In genomic region chr4:50286602-50287001, GRCm38 (mm10) we compare ENCODE assay signal across 21 mouse cellular contexts.
A peak's percentile ranks its signal among the peaks of the same experiment; 100 is the strongest.
DNase-seq lines count a peak whose midpoint lies in the region; ATAC-seq and TF ChIP-seq lines count a peak whose summit lies in the region.
"Had no signal": no experiment of that assay in that cellular context is flagged by ENCODE, and none has a peak within 500 bp of the region (broad histone marks: within the 10 kb centered on the region; RNA-seq: fewer than 3 reads in every experiment).

No protein-coding gene starts in this region.

- no peak overlapping the region for H3K4me3 ChIP-seq in heart, postnatal 0 days (ENCODE audit: low read depth, low read length)
- H3K4me3 ChIP-seq in liver, adult 2 months (ENCODE audit: insufficient read depth, low read depth, low read length): no peak overlapping the region
- no peak overlapping the region for H3K4me3 ChIP-seq in liver, postnatal 0 days (ENCODE audit: low read depth, low read length)
- H3K4me3 ChIP-seq in embryonic fibroblast, embryonic 13.5 days (ENCODE audit: insufficient read depth, low read length): no peak overlapping the region
- H3K4me3 ChIP-seq: embryonic facial prominence, embryonic 13.5 days; forebrain, embryonic 15.5 days; heart, embryonic 13.5 days; hindbrain, embryonic 15.5 days; limb, embryonic 12.5 days; neural tube, embryonic 12.5 days had no signal

- no peaks in the 10 kb centered on the region for H3K27me3 ChIP-seq in heart, postnatal 0 days (ENCODE audit: control insufficient read depth, insufficient read depth, low read length)
- no peaks in the 10 kb centered on the region for H3K27me3 ChIP-seq in liver, adult 2 months (ENCODE audit: control insufficient read depth, insufficient read depth, low read length)
- no peaks in the 10 kb centered on the region for H3K27me3 ChIP-seq in liver, postnatal 0 days (ENCODE audit: insufficient read depth, low read length)
- H3K27me3 ChIP-seq: CH12.LX; embryonic facial prominence, embryonic 13.5 days; forebrain, embryonic 15.5 days; heart, embryonic 13.5 days; hindbrain, embryonic 15.5 days; limb, embryonic 12.5 days; neural tube, embryonic 12.5 days had no signal

- H3K9me3 ChIP-seq in heart, postnatal 0 days (replicated peaks; ENCODE audit: control insufficient read depth, low read length): no peaks in the 10 kb centered on the region
- no peaks in the 10 kb centered on the region for H3K9me3 ChIP-seq in liver, postnatal 0 days (ENCODE audit: low read length)
- H3K9me3 ChIP-seq: embryonic facial prominence, embryonic 13.5 days; forebrain, embryonic 15.5 days; heart, embryonic 13.5 days; hindbrain, embryonic 15.5 days; limb, embryonic 12.5 days; neural tube, embryonic 12.5 days had no signal

- H3K36me3 ChIP-seq in heart, postnatal 0 days (replicated peaks; ENCODE audit: control insufficient read depth, insufficient read depth, low read length): no peaks in the 10 kb centered on the region
- no peaks in the 10 kb centered on the region for H3K36me3 ChIP-seq in liver, adult 2 months (ENCODE audit: control insufficient read depth, insufficient read depth, low read length)
- no peaks in the 10 kb centered on the region for H3K36me3 ChIP-seq in liver, postnatal 0 days (replicated peaks; ENCODE audit: insufficient read depth, low read length)
- H3K36me3 ChIP-seq: embryonic facial prominence, embryonic 13.5 days; forebrain, embryonic 15.5 days; heart, embryonic 13.5 days; hindbrain, embryonic 15.5 days; limb, embryonic 12.5 days; neural tube, embryonic 12.5 days had no signal

- H3K27ac ChIP-seq in heart, postnatal 0 days (ENCODE audit: low read depth): no peak overlapping the region
- H3K27ac ChIP-seq in liver, adult 2 months (replicated peaks; ENCODE audit: insufficient read depth, low read depth, low read length): no peak overlapping the region
- no peak overlapping the region for H3K27ac ChIP-seq in liver, postnatal 0 days (ENCODE audit: low read depth)
- H3K27ac ChIP-seq in embryonic fibroblast, embryonic 13.5 days (ENCODE audit: insufficient read depth, low read length): no peak overlapping the region
- H3K27ac ChIP-seq: embryonic facial prominence, embryonic 13.5 days; forebrain, embryonic 15.5 days; heart, embryonic 13.5 days; hindbrain, embryonic 15.5 days; limb, embryonic 12.5 days; neural tube, embryonic 12.5 days had no signal

- H3K4me1 ChIP-seq in heart, postnatal 0 days (ENCODE audit: control insufficient read depth, insufficient read depth): no peaks in the 10 kb centered on the region
- H3K4me1 ChIP-seq in liver, adult 2 months (ENCODE audit: control insufficient read depth, insufficient read depth, low read length): no peaks in the 10 kb centered on the region
- H3K4me1 ChIP-seq in liver, postnatal 0 days (ENCODE audit: insufficient read depth): no peaks in the 10 kb centered on the region
- H3K4me1 ChIP-seq in embryonic fibroblast, embryonic 13.5 days (ENCODE audit: control insufficient read depth, insufficient read depth, low read length): no peaks in the 10 kb centered on the region; the same call in 1 of the 2 replicates
- H3K4me1 ChIP-seq: embryonic facial prominence, embryonic 13.5 days; heart, embryonic 13.5 days; hindbrain, embryonic 15.5 days; limb, embryonic 12.5 days; neural tube, embryonic 12.5 days had no signal

- no peak for TF ChIP-seq EP300 in heart, postnatal 0 days (IDR thresholded peaks at IDR 0.05; ENCODE audit: low read depth)
- TF ChIP-seq EP300 in liver, postnatal 0 days (IDR thresholded peaks at IDR 0.05; ENCODE audit: low read depth): no peak

- peak; percentile 43 for TF ChIP-seq CTCF in heart, postnatal 0 days (IDR thresholded peaks at IDR 0.05; ENCODE audit: low read depth)
- TF ChIP-seq CTCF in liver, adult 2 months (IDR thresholded peaks at IDR 0.05; ENCODE audit: low read depth, low read length): no peak
- TF ChIP-seq CTCF in liver, postnatal 0 days (IDR thresholded peaks at IDR 0.05; ENCODE audit: low read depth): no peak
- 0 out of 2 replicates have a peak, but pooled peaks have one; percentile 9 for TF ChIP-seq CTCF in embryonic fibroblast, embryonic 13.5 days (IDR thresholded peaks at IDR 0.05; ENCODE audit: borderline replicate concordance, insufficient read depth, low read length)

- no peak for TF ChIP-seq POLR2A in liver, adult 2 months (IDR thresholded peaks at IDR 0.05; ENCODE audit: extremely low read depth, insufficient read depth, low read length)
- no peak for TF ChIP-seq POLR2A in embryonic fibroblast, embryonic 13.5 days (IDR thresholded peaks at IDR 0.05; ENCODE audit: low read depth, low read length)

- 59% methylated on average over 2 of the region's 2 CpGs for WGBS in heart, postnatal 0 days
- 59% methylated on average over 2 of the region's 2 CpGs for WGBS in liver, adult 2 months
- WGBS in liver, postnatal 0 days (ENCODE audit: insufficient replicate concordance): 63% methylated on average over 2 of the region's 2 CpGs

- no peak overlapping the region for H3K4me2 ChIP-seq in heart, postnatal 0 days (ENCODE audit: low read depth, low read length)
- no peak overlapping the region for H3K4me2 ChIP-seq in liver, postnatal 0 days (ENCODE audit: low read depth, low read length)
- H3K4me2 ChIP-seq: embryonic facial prominence, embryonic 13.5 days; forebrain, embryonic 15.5 days; heart, embryonic 13.5 days; hindbrain, embryonic 15.5 days; limb, embryonic 12.5 days; neural tube, embryonic 12.5 days had no signal

- no peak for DNase-seq in heart, postnatal 0 days (ENCODE audit: low spot score)
- no peak for DNase-seq in heart, adult 8-10 months (ENCODE audit: low spot score)
- peak; percentile 3 for DNase-seq in liver, adult 2 months (ENCODE audit: extremely low read depth, low read depth, low spot score)
- no peak for DNase-seq in liver, postnatal 0 days
- DNase-seq in adipocyte (ENCODE audit: low spot score): peak; percentile 3
- no peak for DNase-seq in urinary bladder, postnatal 36 days (ENCODE audit: low spot score in 2 of 2)
- no peak for DNase-seq in gastrocnemius, adult 8-10 months (ENCODE audit: low spot score in 2 of 2)
- DNase-seq: adrenal gland, postnatal 36 days; cerebellum, postnatal 25 days; gastrocnemius, postnatal 14 days; kidney, adult 8-10 months; lung, postnatal 4 days; thymus, postnatal 36 days had no signal

- no peak overlapping the region for H3K9ac ChIP-seq in heart, postnatal 0 days (replicated peaks; ENCODE audit: low read depth, low read length)
- no peak overlapping the region for H3K9ac ChIP-seq in liver, adult 2 months (ENCODE audit: low read depth, low read length)
- H3K9ac ChIP-seq in liver, postnatal 0 days (replicated peaks): no peak overlapping the region
- H3K9ac ChIP-seq: embryonic facial prominence, embryonic 13.5 days; forebrain, embryonic 15.5 days; heart, embryonic 13.5 days; hindbrain, embryonic 15.5 days; limb, embryonic 12.5 days; neural tube, embryonic 12.5 days had no signal

- ATAC-seq in heart, postnatal 0 days (ENCODE audit: insufficient read depth, low read depth): no peak
- no peak for ATAC-seq in liver, postnatal 0 days
- ATAC-seq: forebrain, embryonic 15.5 days had no signal

- H3K79me2 ChIP-seq in liver, adult 2 months (ENCODE audit: control insufficient read depth, insufficient read depth, low read length): no peaks in the 10 kb centered on the region

Comparison
In these comparisons a context has a peak if more than half of its experiments do, and no peak if none do; other contexts are left out.
1. DNase-seq: peak in liver, adult 2 months (single experiment) and adipocyte (single experiment); none in heart, postnatal 0 days (single experiment), heart, adult 8-10 months (single experiment), liver, postnatal 0 days (single experiment), urinary bladder, postnatal 36 days (0 of 2) and gastrocnemius, adult 8-10 months (0 of 2).
2. CTCF ChIP-seq: peak in heart, postnatal 0 days (single experiment) and embryonic fibroblast, embryonic 13.5 days (single experiment); none in liver, adult 2 months (single experiment) and liver, postnatal 0 days (single experiment).